Mouse (Mus musculus) cerebellum, adult 11 months (tissue): ENCODE results near the gene Slc20a1.

ENCODE experiments used
- DNase-seq: peaks from one replicate; pipeline ENCODE4 v3.0.0; 2022

Gene Slc20a1

DNA sequence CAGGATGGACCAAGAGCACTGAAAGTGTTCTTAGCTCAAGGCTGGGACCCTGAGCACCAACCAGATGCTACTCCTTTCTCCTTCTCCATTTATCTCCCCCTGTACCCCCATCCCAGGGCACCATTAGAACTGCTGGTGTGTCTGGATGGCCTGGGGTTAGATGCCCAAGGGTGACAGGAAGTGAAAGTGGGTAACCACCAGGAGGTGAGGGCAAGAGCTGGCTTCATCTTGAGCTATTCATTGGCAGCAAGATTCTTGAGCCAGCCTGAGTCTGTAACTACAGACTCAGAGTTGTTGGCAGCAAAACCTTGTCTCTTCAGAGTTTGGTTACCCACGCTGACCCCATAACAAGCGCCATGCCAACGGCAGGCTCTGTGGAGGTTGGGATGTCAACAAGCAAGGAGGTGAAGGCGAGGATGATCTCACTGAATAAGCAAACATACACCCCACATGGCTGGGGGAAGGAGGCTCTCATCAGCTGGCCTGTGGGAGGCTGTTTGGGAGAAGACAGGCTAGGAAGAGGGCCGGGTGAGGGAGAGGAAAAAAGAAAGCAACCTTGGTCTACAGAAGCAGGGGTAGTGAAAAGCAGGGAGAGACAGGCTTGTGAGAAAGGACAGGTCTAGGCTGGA is 12.2 kb upstream of the Slc20a1 start:
- no peak for DNase-seq

DNA sequence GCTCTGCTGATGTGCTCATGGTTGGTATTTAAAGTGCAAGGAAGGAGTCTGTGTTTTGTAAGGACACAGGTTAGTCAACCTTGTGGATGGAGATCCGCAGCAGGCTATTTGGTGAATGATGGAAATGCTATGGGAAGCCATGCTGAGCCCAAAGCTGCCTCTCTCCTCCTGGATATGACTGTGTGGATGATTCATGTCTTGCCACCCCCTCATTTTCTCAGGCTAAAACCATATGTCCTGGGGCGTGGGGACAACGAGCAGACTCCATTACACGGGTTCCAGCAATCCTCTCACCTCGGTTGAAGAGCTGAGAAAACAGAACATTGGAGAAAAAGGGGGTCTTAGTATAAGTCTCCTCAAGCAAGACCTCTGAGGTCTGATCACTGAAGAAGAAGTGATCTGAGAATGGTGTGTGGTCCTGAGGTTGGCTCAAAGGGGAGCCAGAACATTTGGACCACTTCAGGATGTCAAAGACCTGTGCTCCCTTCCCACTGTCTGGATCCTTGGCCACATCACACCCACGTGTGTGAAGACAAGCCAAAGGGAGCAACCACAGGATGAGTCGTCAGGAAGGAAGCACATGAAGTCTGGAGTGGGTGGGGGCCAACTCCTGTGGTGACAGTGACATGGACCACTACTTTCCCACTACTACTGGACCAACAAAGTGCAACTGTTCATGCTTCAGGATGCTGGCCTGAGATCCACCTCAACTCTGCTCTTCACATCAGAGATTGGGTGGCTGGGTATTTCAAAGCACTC is 6.0 kb upstream of the Slc20a1 start:
- DNase-seq = no peak

DNA sequence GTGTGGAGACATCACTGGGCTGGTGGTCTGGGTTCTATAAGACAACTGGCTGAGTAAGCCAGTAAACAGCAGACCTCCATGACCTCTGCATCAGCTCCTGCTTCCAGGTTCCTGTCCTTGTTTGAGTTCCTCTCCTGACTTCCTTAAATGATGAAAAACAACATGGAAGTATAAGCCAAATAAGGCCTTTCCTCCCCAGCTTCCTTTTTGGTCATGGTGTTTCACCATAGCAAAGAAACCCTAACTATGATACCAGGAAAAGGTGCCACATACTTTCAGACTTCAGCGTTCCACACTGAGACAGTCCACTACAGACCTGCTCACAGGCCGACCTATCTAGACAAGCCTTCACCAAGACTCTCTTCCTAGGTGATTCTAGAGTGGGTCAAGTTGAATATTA is 2.2 kb upstream of the Slc20a1 start:
- DNase-seq = no peak

GRCm38 (mm10) chr2:129197197-129197596 is 1.4 kb upstream of the Slc20a1 start:
- DNase-seq = no peak

GRCm38 (mm10) chr2:129197843-129198435 is 625 bp upstream of the Slc20a1 start:
- DNase-seq = no peak

DNA sequence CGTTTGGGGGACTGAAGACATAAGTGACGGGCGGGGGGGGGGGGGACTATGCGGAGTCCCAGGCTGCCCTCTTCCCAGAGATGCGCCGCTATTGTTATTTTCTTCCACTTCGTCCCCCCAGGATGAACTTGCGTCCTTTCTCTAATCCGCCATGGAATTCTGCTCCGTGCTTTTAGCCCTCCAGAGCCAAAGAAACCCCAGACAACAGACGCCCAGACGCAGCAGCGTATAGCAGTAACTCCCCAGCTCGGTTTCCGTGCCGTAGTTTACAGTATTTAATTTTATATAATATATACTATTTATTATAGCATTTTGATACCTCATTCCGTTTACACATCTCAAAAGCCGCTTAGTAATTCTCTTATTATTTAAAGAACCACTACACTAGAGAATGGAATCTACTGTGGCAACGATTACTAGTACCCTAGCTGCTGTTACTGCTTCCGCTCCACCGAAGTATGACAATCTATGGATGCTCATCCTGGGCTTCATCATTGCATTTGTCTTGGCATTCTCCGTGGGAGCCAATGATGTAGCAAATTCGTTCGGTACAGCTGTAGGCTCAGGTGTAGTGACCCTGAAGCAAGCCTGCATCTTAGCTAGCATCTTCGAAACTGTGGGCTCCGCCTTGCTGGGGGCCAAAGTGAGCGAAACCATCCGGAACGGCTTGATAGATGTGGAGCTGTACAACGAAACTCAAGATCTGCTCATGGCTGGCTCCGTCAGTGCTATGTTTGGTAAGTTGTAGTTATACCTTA is 943 bp downstream of the Slc20a1 start:
- peak; percentile 25 for DNase-seq

DNA sequence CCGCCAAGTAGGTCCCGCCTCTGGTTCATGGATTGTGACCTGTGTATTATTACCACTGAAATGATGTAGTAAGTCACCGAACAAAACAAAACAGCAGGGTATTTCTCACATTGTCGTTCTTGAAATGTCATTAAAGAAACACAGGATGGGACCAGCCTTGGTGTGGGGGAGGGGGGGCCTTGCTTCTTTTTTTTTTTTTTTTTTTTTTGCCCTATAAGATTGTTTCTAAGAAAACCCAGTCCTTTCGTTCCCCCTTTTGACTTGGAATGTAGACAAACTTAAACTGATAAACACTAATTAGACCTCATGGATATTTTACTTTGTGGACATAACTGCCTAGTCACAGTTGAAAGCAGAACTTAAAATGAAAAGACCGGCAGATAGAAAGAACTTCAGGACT is 6.4 kb downstream of the Slc20a1 start:
- no peak for DNase-seq

DNA sequence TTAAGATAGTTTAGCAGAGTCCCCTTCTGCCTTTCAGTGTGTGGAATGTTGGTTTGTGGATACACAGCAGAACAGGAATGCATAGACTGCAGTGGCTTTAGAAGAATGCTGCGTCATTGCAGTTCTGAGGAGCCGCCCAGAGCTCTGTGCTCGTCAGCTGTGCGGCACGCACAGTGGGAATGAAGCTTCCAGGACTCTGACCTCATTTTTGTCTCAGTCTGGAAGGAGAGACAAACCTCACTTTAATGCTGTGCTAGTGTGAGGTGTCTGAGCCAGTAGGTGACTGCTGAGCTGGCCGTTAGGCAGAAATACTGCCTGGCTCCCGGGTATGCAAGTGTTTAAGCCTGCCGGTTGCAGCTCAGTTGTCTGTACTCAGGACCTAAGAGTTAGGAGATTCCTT is 8.3 kb downstream of the Slc20a1 start:
- no peak for DNase-seq

- DNase-seq = no peak
Measured at GRCm38 (mm10) chr2:129208181-129208746, 9.7 kb downstream of the Slc20a1 start.

GRCm38 (mm10) chr2:129210089-129210749 is 11.7 kb downstream of the Slc20a1 start:
- no peak for DNase-seq

DNA sequence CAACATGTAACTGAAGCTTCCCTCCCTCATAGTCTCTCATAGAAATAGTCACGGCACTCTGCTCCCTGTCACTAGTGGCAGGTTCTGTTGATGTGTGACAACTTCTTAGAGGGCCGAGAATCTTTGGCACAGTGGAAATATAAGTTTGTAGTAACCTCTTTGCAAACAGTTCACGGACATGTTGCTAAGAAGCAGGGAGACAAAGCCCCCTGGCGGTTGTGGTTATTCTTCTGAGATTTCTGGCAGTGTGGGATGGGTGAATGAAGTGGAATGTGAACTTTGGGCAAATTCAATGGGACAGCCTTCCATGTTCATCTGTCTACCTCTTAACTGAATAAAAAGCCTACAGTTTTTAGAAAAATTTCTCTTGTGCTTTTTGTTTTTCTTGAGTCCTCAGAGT is 12.7 kb downstream of the Slc20a1 start:
- DNase-seq = no peak

- no peak for DNase-seq
Measured at GRCm38 (mm10) chr2:129211957-129212356, 13.4 kb downstream of the Slc20a1 start.

GRCm38 (mm10) chr2:129212566-129212965 is 14.0 kb downstream of the Slc20a1 start:
- DNase-seq = no peak

DNA sequence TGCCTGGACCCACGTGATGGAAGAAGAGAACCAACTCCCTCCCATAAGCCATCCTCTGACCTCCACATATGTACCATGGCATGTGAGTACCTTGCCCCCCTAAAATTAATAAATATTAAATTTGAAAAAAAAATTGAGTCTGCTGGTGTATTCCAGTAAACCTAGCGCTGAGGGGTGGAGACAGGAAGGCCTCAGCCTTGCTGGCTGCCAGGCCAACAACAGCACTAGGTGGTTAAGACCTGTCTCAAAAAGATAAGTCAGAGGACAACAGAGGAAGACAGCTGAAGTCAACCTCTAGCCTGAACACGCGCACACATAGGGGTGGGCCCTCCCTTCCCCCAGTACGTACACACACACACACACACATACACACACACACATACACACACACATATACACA is 16.2 kb downstream of the Slc20a1 start:
- no peak for DNase-seq

GRCm38 (mm10) chr2:129217612-129218185 is 19.1 kb downstream of the Slc20a1 start:
- DNase-seq = no peak

- DNase-seq = no peak
Measured at GRCm38 (mm10) chr2:129218537-129219105, 20.1 kb downstream of the Slc20a1 start.

- no peak for DNase-seq
Measured at GRCm38 (mm10) chr2:129221097-129221632, 22.6 kb downstream of the Slc20a1 start.

GRCm38 (mm10) chr2:129224178-129224577 is 25.6 kb downstream of the Slc20a1 start:
- DNase-seq = no peak

- DNase-seq = no peak
Measured at GRCm38 (mm10) chr2:129225251-129225819, 26.8 kb downstream of the Slc20a1 start.

DNA sequence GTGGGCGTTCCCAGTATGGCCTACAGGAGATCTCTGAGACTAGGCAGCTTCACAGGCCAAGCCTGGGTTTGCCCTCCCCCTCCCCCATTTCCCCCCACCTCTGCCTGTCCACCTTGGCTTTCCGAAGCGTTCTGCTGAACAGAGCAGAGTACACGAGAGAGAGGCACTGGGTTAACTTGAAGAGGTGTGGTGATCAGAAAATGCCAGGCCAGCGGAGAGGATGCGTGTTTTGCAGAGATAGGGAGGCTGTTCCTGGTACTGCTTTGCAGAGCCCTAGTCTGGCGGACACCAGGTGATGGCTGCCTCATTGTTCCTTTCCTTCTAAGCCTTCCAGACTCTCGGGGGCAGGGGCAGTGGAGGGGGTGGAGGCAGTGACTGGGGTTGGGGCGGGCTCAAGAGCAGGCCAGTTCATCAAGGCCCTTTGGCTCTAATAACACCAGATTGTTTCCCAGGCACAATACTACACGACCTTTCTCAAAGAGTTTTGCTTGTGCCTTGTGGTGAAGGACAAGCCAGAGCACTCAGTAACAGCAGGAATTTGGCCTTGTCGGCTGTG is 27.8 kb downstream of the Slc20a1 start:
- DNase-seq = no peak

- DNase-seq = no peak
Measured at GRCm38 (mm10) chr2:129227011-129227529, 28.5 kb downstream of the Slc20a1 start.
